Mouse (Mus musculus): ENCODE measurements around the gene Syt8. TPM values are rescaled to one million over a fixed set of nuclear protein-coding genes. Genes with fewer than 3 reads are reported as not detected.

Syt8 gene
- polyA plus RNA-seq (2016; fragmentation: Nextera tagmentation; extraction: Ambion mirVana): 0.43 TPM in 1 of 2 replicates, not detected in the other

GRCm38 (mm10) chr7:142434137-142434865 lies at the start of gene Syt8:
Gene Syt8, plus strand, starts transcription at chr7:142434850.
- H3K4me2 ChIP-seq (replicated peaks): no peak within 1 kb of the TSS
- no peaks in the 10 kb centered on the region for H3K27me3 ChIP-seq (replicated peaks)
- H3K9ac ChIP-seq: no peak within 1 kb of the TSS
- peaks cover 19% of the 10 kb centered on the region for H3K4me1 ChIP-seq
- no peaks in the 10 kb centered on the region for H3K9me3 ChIP-seq
- H3K4me3 ChIP-seq: no peak within 1 kb of the TSS
- H3K36me3 ChIP-seq: no peaks in the 10 kb centered on the region
- H3K27ac ChIP-seq: no peak within 1 kb of the TSS
- no peak for ATAC-seq (ENCODE audit: low FRiP score, low read depth)
- WGBS: 88% methylated on average over 10 of the region's 10 CpGs

- no peak for ATAC-seq (ENCODE audit: low FRiP score, low read depth)
- peaks cover 18% of the 10 kb centered on the region for H3K4me1 ChIP-seq
- no peak overlapping the region for H3K9ac ChIP-seq
- H3K4me2 ChIP-seq (replicated peaks): peak overlapping the region; percentile 94
- peaks cover 47% of the 10 kb centered on the region for H3K36me3 ChIP-seq
- H3K4me3 ChIP-seq: 0 out of 2 replicates have a peak overlapping the region, but pooled peaks have one; percentile 77
- H3K27me3 ChIP-seq (replicated peaks): no peaks in the 10 kb centered on the region
- 88% methylated on average over 3 of the region's 3 CpGs for WGBS
- no peaks in the 10 kb centered on the region for H3K9me3 ChIP-seq
- H3K27ac ChIP-seq: no peak overlapping the region
Observed at GRCm38 (mm10) chr7:142385742-142386403, 48.8 kb upstream of the Syt8 start.

- 75% methylated on average over 6 of the region's 6 CpGs for WGBS
- ATAC-seq (ENCODE audit: low FRiP score, low read depth): no peak
- no peak overlapping the region for H3K27ac ChIP-seq
Observed at GRCm38 (mm10) chr7:142386621-142387201, 47.9 kb upstream of the Syt8 start.

DNA sequence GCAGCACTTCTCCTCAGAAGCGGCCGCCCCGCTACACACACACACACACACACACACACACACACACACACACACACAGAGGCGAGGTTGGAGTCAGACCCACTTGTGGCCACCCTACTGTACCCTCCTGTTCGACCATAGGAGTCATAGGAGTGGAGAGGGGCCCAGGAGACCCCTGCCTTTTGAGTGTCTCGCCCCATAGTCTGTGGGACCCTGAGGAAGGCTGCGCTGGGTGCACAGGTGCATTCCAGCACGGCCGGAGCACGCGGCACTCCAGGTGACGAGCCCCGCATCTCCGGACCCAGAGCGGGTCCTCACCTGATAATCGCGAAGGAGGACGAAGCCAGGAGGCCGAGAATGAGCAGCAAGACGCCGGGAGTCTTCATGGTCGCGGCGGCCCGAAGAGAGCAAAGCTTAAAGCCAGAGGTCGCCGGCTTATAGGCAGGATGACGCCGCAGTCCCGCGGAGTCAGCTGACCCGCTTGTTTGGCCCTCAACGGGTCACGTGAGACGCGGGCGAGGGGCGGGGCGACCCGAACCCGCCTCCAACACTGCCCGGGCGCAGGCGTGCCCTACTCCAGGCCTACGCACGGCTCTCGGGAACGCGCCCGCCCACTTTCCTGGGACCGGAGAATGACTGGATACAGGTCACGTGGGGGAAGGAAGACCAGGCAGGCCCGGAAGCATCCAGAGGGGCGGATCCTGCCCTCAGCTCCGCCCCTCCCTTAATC lies 47.1 kb upstream of the Syt8 start, which contains the start of gene Ctsd:
TSS of gene Ctsd (minus strand) at position 620 of the 730 bp plus-strand sequence.
- Histone ChIP-seq H3K4me3 (peak within 1 kb of the TSS; percentile 77), H3K27me3 (replicated peaks) (no peaks in the 10 kb centered on the region), H3K9me3 (no peaks in the 10 kb centered on the region), H3K4me1 (peaks cover 18% of the 10 kb centered on the region), H3K27ac (no peak within 1 kb of the TSS), H3K9ac (peak within 1 kb of the TSS; percentile 76), H3K4me2 (replicated peaks) (peak within 1 kb of the TSS; percentile 94), H3K36me3 (peaks cover 29% of the 10 kb centered on the region)
- WGBS: under 1% methylated on average over 52 of the region's 55 CpGs
- ATAC-seq (ENCODE audit: low FRiP score, low read depth): peak; percentile 97

More at GRCm38 (mm10) chr7:142386621-142387201, 47.9 kb upstream of the Syt8 start:
- H3K4me3 ChIP-seq: peak overlapping the region; percentile 77
- H3K9me3 ChIP-seq: no peaks in the 10 kb centered on the region
- peak overlapping the region; percentile 94 for H3K4me2 ChIP-seq (replicated peaks)
- H3K27me3 ChIP-seq (replicated peaks): no peaks in the 10 kb centered on the region
- peaks cover 38% of the 10 kb centered on the region for H3K36me3 ChIP-seq
- H3K9ac ChIP-seq: peak overlapping the region; percentile 76
- peaks cover 18% of the 10 kb centered on the region for H3K4me1 ChIP-seq

GRCm38 (mm10) chr7:142388198-142388597 lies 46.5 kb upstream of the Syt8 start:
- Histone ChIP-seq H3K27me3 (replicated peaks) (no peaks in the 10 kb centered on the region), H3K36me3 (peaks cover 23% of the 10 kb centered on the region), H3K27ac (no peak overlapping the region), H3K9ac (peak overlapping the region; percentile 76; the same call in 1 of the 2 replicates), H3K9me3 (no peaks in the 10 kb centered on the region), H3K4me2 (replicated peaks) (peak overlapping the region; percentile 94), H3K4me3 (peak overlapping the region; percentile 77), H3K4me1 (peaks cover 18% of the 10 kb centered on the region)
- 98% methylated on average over 1 of the region's 1 CpGs for WGBS
- ATAC-seq (ENCODE audit: low FRiP score, low read depth): peak; percentile 33

GRCm38 (mm10) chr7:142388740-142389139 lies 45.9 kb upstream of the Syt8 start:
- Histone ChIP-seq H3K4me3 (no peak overlapping the region), H3K9me3 (no peaks in the 10 kb centered on the region), H3K36me3 (peaks cover 18% of the 10 kb centered on the region), H3K9ac (no peak overlapping the region), H3K27ac (no peak overlapping the region), H3K4me1 (peaks cover 18% of the 10 kb centered on the region), H3K27me3 (replicated peaks) (no peaks in the 10 kb centered on the region), H3K4me2 (replicated peaks) (no peak overlapping the region)
- no peak for ATAC-seq (ENCODE audit: low FRiP score, low read depth)
- 92% methylated on average over 2 of the region's 2 CpGs for WGBS

DNA sequence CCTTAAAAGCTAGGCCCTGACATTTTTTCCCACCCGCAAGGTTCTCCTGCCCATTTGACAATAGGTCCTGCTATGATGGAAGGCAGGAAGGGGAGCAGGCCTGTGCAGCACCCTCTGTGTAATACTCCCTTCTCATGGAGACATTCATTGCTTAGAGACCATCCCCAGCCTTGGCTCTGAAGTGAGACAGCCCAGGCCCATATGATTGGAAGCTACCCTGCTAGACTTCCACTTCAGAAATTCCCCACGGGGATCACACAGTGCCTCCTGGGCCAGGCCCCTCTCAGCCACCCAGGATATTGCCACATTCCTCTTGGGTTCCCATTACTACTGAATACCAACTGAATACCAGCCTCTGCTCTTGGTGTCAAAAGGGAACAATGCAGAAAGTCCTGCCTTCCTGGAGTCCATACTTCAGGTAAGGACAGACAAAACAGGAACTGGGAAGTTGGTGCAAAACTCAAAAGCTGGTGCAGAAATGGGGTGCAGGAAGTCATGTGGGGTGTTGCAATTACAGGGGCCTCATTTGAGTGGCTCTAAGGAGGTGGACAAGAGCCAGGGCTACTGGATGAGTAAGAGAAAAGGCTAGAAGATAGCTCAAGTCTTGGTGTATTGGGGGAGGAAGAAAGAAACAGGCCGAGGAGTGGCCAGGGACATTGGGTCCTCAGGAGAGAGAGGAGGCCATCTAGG lies 44.5 kb upstream of the Syt8 start:
- ATAC-seq (ENCODE audit: low FRiP score, low read depth): no peak
- no peak overlapping the region for H3K4me2 ChIP-seq (replicated peaks)
- H3K9ac ChIP-seq: no peak overlapping the region
- 82% methylated on average over 3 of the region's 3 CpGs for WGBS
- no peaks in the 10 kb centered on the region for H3K27me3 ChIP-seq (replicated peaks)
- H3K27ac ChIP-seq: no peak overlapping the region
- H3K9me3 ChIP-seq: no peaks in the 10 kb centered on the region
- H3K4me1 ChIP-seq: peaks cover 18% of the 10 kb centered on the region
- H3K36me3 ChIP-seq: peaks cover 4% of the 10 kb centered on the region
- no peak overlapping the region for H3K4me3 ChIP-seq

DNA sequence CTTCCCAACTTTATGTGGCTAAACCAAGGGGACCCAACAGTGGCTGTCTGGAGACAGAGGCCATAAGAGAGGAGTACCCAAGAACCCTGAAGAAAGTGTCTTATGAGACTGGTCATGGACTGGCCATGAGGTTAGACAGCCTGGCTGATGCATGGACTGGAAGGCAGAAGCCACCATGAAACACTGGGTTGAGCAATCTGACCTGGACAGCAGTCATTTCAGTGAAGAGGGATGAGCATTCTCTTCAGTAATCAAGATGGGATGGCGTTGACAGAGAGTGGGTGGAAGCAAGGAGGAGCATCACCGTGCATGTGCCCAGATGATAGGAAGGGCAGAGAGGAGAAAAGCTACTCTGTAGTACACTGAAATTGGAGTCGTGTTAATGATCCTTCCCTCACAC lies 43.5 kb upstream of the Syt8 start:
- ATAC-seq (ENCODE audit: low FRiP score, low read depth): no peak
- no peak overlapping the region for H3K27ac ChIP-seq
- no peaks in the 10 kb centered on the region for H3K9me3 ChIP-seq
- 77% methylated on average over 3 of the region's 3 CpGs for WGBS
- H3K4me1 ChIP-seq: peaks cover 12% of the 10 kb centered on the region
- no peak overlapping the region for H3K9ac ChIP-seq
- H3K27me3 ChIP-seq (replicated peaks): no peaks in the 10 kb centered on the region
- H3K4me3 ChIP-seq: no peak overlapping the region
- H3K36me3 ChIP-seq: no peaks in the 10 kb centered on the region
- no peak overlapping the region for H3K4me2 ChIP-seq (replicated peaks)

GRCm38 (mm10) chr7:142391609-142392008 lies 43.0 kb upstream of the Syt8 start:
- ATAC-seq (ENCODE audit: low FRiP score, low read depth): no peak
- Histone ChIP-seq H3K4me1 (peaks cover 7% of the 10 kb centered on the region), H3K4me3 (no peak overlapping the region), H3K9me3 (no peaks in the 10 kb centered on the region), H3K36me3 (no peaks in the 10 kb centered on the region), H3K4me2 (replicated peaks) (no peak overlapping the region), H3K27me3 (replicated peaks) (no peaks in the 10 kb centered on the region), H3K9ac (no peak overlapping the region), H3K27ac (no peak overlapping the region)
- 68% methylated on average over 4 of the region's 4 CpGs for WGBS

GRCm38 (mm10) chr7:142393191-142393590 lies 41.5 kb upstream of the Syt8 start:
- no peak overlapping the region for H3K27ac ChIP-seq
- H3K36me3 ChIP-seq: no peaks in the 10 kb centered on the region
- WGBS: 36% methylated on average over 4 of the region's 4 CpGs
- no peak overlapping the region for H3K4me3 ChIP-seq
- no peaks in the 10 kb centered on the region for H3K27me3 ChIP-seq (replicated peaks)
- no peaks in the 10 kb centered on the region for H3K9me3 ChIP-seq
- H3K4me2 ChIP-seq (replicated peaks): no peak overlapping the region
- ATAC-seq (ENCODE audit: low FRiP score, low read depth): no peak
- H3K4me1 ChIP-seq: no peaks in the 10 kb centered on the region
- no peak overlapping the region for H3K9ac ChIP-seq

- Histone ChIP-seq H3K27me3 (replicated peaks) (no peaks in the 10 kb centered on the region), H3K4me1 (no peaks in the 10 kb centered on the region), H3K36me3 (no peaks in the 10 kb centered on the region), H3K4me2 (replicated peaks) (no peak overlapping the region), H3K27ac (no peak overlapping the region), H3K9ac (no peak overlapping the region), H3K4me3 (no peak overlapping the region), H3K9me3 (no peaks in the 10 kb centered on the region)
- 69% methylated on average over 6 of the region's 6 CpGs for WGBS
- ATAC-seq (ENCODE audit: low FRiP score, low read depth): no peak
Observed at GRCm38 (mm10) chr7:142394261-142395190, 40.1 kb upstream of the Syt8 start.
